Mouse (Mus musculus): ENCODE data around the gene Gm20388. TPM values are rescaled to one million over a fixed set of nuclear protein-coding genes. Genes with fewer than 3 reads are reported as not detected.

Gm20388 gene
- polyA plus RNA-seq, 1 experiment from 2014 or later, result 7.4 TPM

GRCm38 (mm10) chr8:120501426-120501825, 590.8 kb downstream of the Gm20388 start:
- Histone ChIP-seq H3K27ac (ENCODE audit: low read length) (no peak overlapping the region), H3K4me1 (ENCODE audit: control insufficient read depth, insufficient read depth, low read length) (peaks cover 77% of the 10 kb centered on the region), H3K4me2 (ENCODE audit: low read depth, low read length) (no peak overlapping the region), H3K4me3 (replicated peaks; ENCODE audit: low read length) (no peak overlapping the region), H3K36me3 (ENCODE audit: control insufficient read depth, insufficient read depth, low read length) (no peaks in the 10 kb centered on the region), H3K9ac (ENCODE audit: low read length) (no peak overlapping the region), H3K9me3 (replicated peaks; ENCODE audit: control insufficient read depth, low read length) (no peaks in the 10 kb centered on the region), H3K27me3 (ENCODE audit: control insufficient read depth, insufficient read depth, low read length) (no peaks in the 10 kb centered on the region)
- WGBS, result 86% methylated on average over 5 of the region's 5 CpGs
- no peak for ATAC-seq (ENCODE audit: insufficient read depth, low FRiP score)

DNA sequence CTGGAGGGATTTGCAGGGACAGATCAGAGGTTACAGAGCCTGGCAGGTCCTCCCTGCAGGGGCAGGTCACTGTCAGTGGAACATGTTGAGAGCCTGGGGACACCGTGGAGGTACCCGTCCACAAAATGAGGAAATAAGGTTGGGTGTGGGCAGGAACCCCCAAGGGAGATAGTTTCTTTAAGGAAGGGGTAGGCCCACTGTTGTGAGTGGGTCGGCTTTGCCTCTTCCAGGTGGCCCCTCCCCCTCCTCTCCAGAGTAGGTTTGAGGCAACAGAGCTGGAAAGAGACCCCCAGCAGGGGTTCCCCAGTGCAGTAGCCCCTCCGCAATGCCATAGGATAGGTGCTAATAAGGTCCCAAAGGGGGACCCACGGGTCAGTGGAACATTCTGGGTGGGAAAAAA, 591.8 kb downstream of the Gm20388 start:
- Histone ChIP-seq H3K27me3 (ENCODE audit: control insufficient read depth, insufficient read depth, low read length) (no peaks in the 10 kb centered on the region), H3K4me2 (ENCODE audit: low read depth, low read length) (no peak overlapping the region), H3K27ac (ENCODE audit: low read length) (no peak overlapping the region), H3K4me3 (replicated peaks; ENCODE audit: low read length) (no peak overlapping the region), H3K9ac (ENCODE audit: low read length) (no peak overlapping the region; the same call in 1 of the 2 replicates), H3K36me3 (ENCODE audit: control insufficient read depth, insufficient read depth, low read length) (no peaks in the 10 kb centered on the region), H3K4me1 (ENCODE audit: control insufficient read depth, insufficient read depth, low read length) (peaks cover 72% of the 10 kb centered on the region), H3K9me3 (replicated peaks; ENCODE audit: control insufficient read depth, low read length) (no peaks in the 10 kb centered on the region)
- ATAC-seq (ENCODE audit: insufficient read depth, low FRiP score), result no peak
- WGBS, result 47% methylated on average over 5 of the region's 5 CpGs

DNA sequence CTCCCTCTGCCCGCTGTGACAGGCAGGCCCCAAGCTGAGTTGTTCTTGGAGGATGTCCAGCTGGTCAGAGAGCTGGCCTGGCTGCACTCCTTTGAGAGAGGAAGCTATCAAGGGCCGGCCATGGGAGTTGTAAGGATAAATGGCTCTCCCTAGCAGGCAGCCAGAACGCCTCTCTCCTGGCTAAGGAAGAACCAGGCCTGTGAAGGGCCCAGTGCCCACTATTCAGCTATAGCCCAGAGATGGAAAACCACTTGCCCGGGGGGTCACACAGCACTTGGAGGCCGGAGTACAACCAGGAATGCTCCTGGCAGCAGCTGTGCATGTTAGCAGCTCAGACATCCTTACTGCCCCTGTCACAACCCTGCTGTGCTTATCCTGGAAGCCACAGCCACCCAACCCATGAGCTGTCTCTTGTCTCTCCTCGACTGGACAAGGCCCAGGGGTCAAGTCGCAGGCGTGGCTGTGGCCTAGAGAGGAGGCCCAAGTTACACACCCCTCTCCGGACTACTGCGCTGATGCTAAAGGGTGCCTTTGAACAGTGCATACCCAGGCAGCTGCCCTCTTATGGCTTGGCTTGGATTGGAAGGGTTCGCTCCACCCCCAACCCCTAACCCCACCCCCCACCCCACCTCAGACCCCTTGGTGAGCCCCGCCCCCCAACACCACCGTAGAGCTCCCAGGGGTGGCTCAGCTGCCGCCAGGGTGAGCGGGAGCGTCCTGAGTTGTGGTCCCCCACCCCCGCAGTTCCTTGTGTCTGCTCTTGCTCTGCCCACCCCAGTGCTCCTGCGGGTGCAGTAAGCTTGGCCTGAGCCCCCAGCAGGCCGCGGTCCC, 593.8 kb downstream of the Gm20388 start:
- ATAC-seq (ENCODE audit: insufficient read depth, low FRiP score), result no peak
- peak overlapping the region; percentile 63 for H3K27ac ChIP-seq (ENCODE audit: low read length)
- H3K4me1 ChIP-seq (ENCODE audit: control insufficient read depth, insufficient read depth, low read length), result peaks cover 69% of the 10 kb centered on the region
- WGBS, result 22% methylated on average over 19 of the region's 20 CpGs
- H3K36me3 ChIP-seq (ENCODE audit: control insufficient read depth, insufficient read depth, low read length), result no peaks in the 10 kb centered on the region
- H3K9ac ChIP-seq (ENCODE audit: low read length), result peak overlapping the region; percentile 37
- H3K9me3 ChIP-seq (replicated peaks; ENCODE audit: control insufficient read depth, low read length), result no peaks in the 10 kb centered on the region
- no peaks in the 10 kb centered on the region for H3K27me3 ChIP-seq (ENCODE audit: control insufficient read depth, insufficient read depth, low read length)
- no peak overlapping the region for H3K4me3 ChIP-seq (replicated peaks; ENCODE audit: low read length)
- H3K4me2 ChIP-seq (ENCODE audit: low read depth, low read length), result peak overlapping the region; percentile 40

- Histone ChIP-seq H3K27ac (ENCODE audit: low read length) (peak overlapping the region; percentile 39), H3K9me3 (replicated peaks; ENCODE audit: control insufficient read depth, low read length) (no peaks in the 10 kb centered on the region), H3K4me3 (replicated peaks; ENCODE audit: low read length) (0 out of 2 replicates have a peak overlapping the region, but pooled peaks have one; percentile 2), H3K4me2 (ENCODE audit: low read depth, low read length) (peak overlapping the region; percentile 40), H3K4me1 (ENCODE audit: control insufficient read depth, insufficient read depth, low read length) (peaks cover 74% of the 10 kb centered on the region), H3K36me3 (ENCODE audit: control insufficient read depth, insufficient read depth, low read length) (no peaks in the 10 kb centered on the region), H3K9ac (ENCODE audit: low read length) (peak overlapping the region; percentile 37), H3K27me3 (ENCODE audit: control insufficient read depth, insufficient read depth, low read length) (no peaks in the 10 kb centered on the region)
- no peak for ATAC-seq (ENCODE audit: insufficient read depth, low FRiP score)
- WGBS, result 16% methylated on average over 19 of the region's 19 CpGs
These were observed 594.5 kb downstream of the Gm20388 start for GRCm38 (mm10) chr8:120505082-120505511.

DNA sequence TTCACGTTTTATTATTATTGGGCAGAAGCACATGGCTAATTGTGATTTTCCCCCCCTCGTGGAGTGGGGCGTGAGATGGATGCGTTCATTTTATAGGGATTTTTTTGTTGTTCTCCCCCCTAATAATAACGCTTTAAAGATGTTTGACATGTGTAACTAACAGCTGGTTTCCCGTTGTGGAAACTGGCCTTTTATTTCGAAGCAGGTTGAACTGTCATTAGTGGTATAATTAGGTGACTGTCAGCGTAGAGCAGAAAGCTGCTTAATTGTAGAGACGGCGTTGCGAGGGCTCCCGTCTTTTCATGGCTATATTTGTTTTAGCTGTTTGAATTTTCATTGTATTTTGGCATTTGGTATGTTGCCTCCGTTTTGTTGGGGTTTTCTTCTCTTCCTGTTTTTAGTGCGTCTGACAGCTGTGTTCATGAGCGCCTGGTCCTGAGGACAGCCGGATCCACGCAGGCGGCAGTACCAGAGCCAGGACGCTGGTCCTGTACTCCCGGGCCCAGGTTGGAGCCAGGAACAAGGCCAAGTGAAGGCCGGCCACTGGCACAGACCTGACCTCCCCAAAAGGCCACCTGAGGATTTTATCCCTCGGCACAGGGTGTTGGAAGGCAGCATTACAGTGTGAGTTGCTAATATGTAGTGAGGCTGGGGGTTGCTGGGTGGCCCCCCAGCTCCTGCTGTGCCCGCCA, 595.1 kb downstream of the Gm20388 start:
- Histone ChIP-seq H3K27ac (ENCODE audit: low read length) (peak overlapping the region; percentile 39; the same call in 1 of the 2 replicates), H3K36me3 (ENCODE audit: control insufficient read depth, insufficient read depth, low read length) (no peaks in the 10 kb centered on the region), H3K4me1 (ENCODE audit: control insufficient read depth, insufficient read depth, low read length) (peaks cover 74% of the 10 kb centered on the region), H3K4me2 (ENCODE audit: low read depth, low read length) (peak overlapping the region; percentile 40; the same call in 1 of the 2 replicates), H3K27me3 (ENCODE audit: control insufficient read depth, insufficient read depth, low read length) (no peaks in the 10 kb centered on the region), H3K9ac (ENCODE audit: low read length) (peak overlapping the region; percentile 37; the same call in 1 of the 2 replicates), H3K4me3 (replicated peaks; ENCODE audit: low read length) (no peak overlapping the region), H3K9me3 (replicated peaks; ENCODE audit: control insufficient read depth, low read length) (no peaks in the 10 kb centered on the region)
- 42% methylated on average over 23 of the region's 23 CpGs for WGBS
- no peak for ATAC-seq (ENCODE audit: insufficient read depth, low FRiP score)

- no peak overlapping the region for H3K9ac ChIP-seq (ENCODE audit: low read length)
- H3K9me3 ChIP-seq (replicated peaks; ENCODE audit: control insufficient read depth, low read length), result no peaks in the 10 kb centered on the region
- H3K36me3 ChIP-seq (ENCODE audit: control insufficient read depth, insufficient read depth, low read length), result no peaks in the 10 kb centered on the region
- no peak overlapping the region for H3K4me2 ChIP-seq (ENCODE audit: low read depth, low read length)
- no peak overlapping the region for H3K4me3 ChIP-seq (replicated peaks; ENCODE audit: low read length)
- WGBS, result 65% methylated on average over 2 of the region's 2 CpGs
- no peak for ATAC-seq (ENCODE audit: insufficient read depth, low FRiP score)
- H3K27me3 ChIP-seq (ENCODE audit: control insufficient read depth, insufficient read depth, low read length), result no peaks in the 10 kb centered on the region
- H3K4me1 ChIP-seq (ENCODE audit: control insufficient read depth, insufficient read depth, low read length), result peaks cover 74% of the 10 kb centered on the region
- H3K27ac ChIP-seq (ENCODE audit: low read length), result no peak overlapping the region
These were observed 595.9 kb downstream of the Gm20388 start for GRCm38 (mm10) chr8:120506562-120506961.

DNA sequence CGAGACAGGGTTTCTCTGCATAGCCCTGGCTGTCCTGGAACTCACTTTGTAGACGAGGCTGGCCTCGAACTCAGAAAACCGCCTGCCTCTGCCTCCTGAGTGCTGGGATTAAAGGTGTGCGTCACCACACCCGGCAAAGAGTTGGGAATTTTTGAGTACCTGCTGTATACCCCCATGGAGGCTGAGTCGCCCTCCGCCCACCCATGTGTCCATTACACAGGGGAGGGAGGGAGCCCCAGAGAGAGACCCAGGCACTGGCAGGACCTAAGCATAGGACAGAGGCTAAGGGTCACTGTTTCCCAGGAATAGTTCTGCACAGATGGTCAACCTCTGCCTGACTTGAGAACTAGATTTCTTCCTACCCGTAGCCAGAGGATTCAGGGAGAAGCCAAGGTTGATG, 596.6 kb downstream of the Gm20388 start:
- Histone ChIP-seq H3K4me2 (ENCODE audit: low read depth, low read length) (no peak overlapping the region), H3K9ac (ENCODE audit: low read length) (no peak overlapping the region), H3K27ac (ENCODE audit: low read length) (no peak overlapping the region), H3K4me3 (replicated peaks; ENCODE audit: low read length) (no peak overlapping the region), H3K9me3 (replicated peaks; ENCODE audit: control insufficient read depth, low read length) (no peaks in the 10 kb centered on the region), H3K27me3 (ENCODE audit: control insufficient read depth, insufficient read depth, low read length) (no peaks in the 10 kb centered on the region), H3K36me3 (ENCODE audit: control insufficient read depth, insufficient read depth, low read length) (no peaks in the 10 kb centered on the region), H3K4me1 (ENCODE audit: control insufficient read depth, insufficient read depth, low read length) (peaks cover 76% of the 10 kb centered on the region)
- no peak for ATAC-seq (ENCODE audit: insufficient read depth, low FRiP score)
- WGBS, result 95% methylated on average over 9 of the region's 9 CpGs

GRCm38 (mm10) chr8:120509136-120510034, 598.7 kb downstream of the Gm20388 start:
- Histone ChIP-seq H3K9ac (ENCODE audit: low read length) (peak overlapping the region; percentile 56), H3K4me1 (ENCODE audit: control insufficient read depth, insufficient read depth, low read length) (peaks cover 75% of the 10 kb centered on the region), H3K4me3 (replicated peaks; ENCODE audit: low read length) (peak overlapping the region; percentile 22), H3K4me2 (ENCODE audit: low read depth, low read length) (peak overlapping the region; percentile 50), H3K27me3 (ENCODE audit: control insufficient read depth, insufficient read depth, low read length) (no peaks in the 10 kb centered on the region), H3K27ac (ENCODE audit: low read length) (0 out of 2 replicates have a peak overlapping the region, but pooled peaks have one; percentile 10), H3K9me3 (replicated peaks; ENCODE audit: control insufficient read depth, low read length) (no peaks in the 10 kb centered on the region), H3K36me3 (ENCODE audit: control insufficient read depth, insufficient read depth, low read length) (no peaks in the 10 kb centered on the region)
- peak; percentile 76; the same call in 1 of the 2 replicates for ATAC-seq (ENCODE audit: insufficient read depth, low FRiP score)
- 11% methylated on average over 21 of the region's 21 CpGs for WGBS
